Mouse (Mus musculus) forebrain, embryonic 16.5 days (tissue): Measurements from ENCODE around the gene Pom121. TPM values are rescaled to one million over a fixed set of nuclear protein-coding genes. Genes with fewer than 3 reads are reported as not detected.

Experiments used
- ATAC-seq: fragments of 200-750 bp; cut with Nextera tagmentation; 2 replicates; pipeline ENCODE4 v1.8.0; 2017; ENCODE audit warnings: mild to moderate bottlenecking, moderate library complexity
- H3K27ac ChIP-seq: fragments of 300-500 bp; sonication (generic); 2 replicates; pipeline ENCODE4 v1.5.1; 2014; ENCODE audit warnings: low read length, control low read depth
- H3K27me3 ChIP-seq: fragments of 300-500 bp; sonication (generic); replicated peaks from 2 replicates; pipeline ENCODE4 v1.6.1; 2014; ENCODE audit warnings: low read length; ENCODE audit not compliant: control insufficient read depth, insufficient read depth
- H3K36me3 ChIP-seq: fragments of 300-500 bp; sonication (generic); 2 replicates; pipeline ENCODE4 v1.6.1; 2014; ENCODE audit not compliant: control insufficient read depth, insufficient read depth
- H3K4me1 ChIP-seq: fragments of 300-500 bp; sonication (generic); replicated peaks from 2 replicates; pipeline ENCODE4 v1.6.1; 2014; ENCODE audit warnings: low read length; ENCODE audit not compliant: control insufficient read depth, insufficient read depth
- H3K4me2 ChIP-seq: fragments of 300-500 bp; sonication (generic); 2 replicates; pipeline ENCODE4 v1.6.1; 2014; ENCODE audit warnings: mild to moderate bottlenecking, low read length, control low read depth
- H3K4me3 ChIP-seq: fragments of 300-500 bp; sonication (generic); replicated peaks from 2 replicates; pipeline ENCODE4 v1.5.1; 2014; ENCODE audit warnings: mild to moderate bottlenecking, low read length, control low read depth
- H3K9ac ChIP-seq: fragments of 300-500 bp; sonication (generic); replicated peaks from 2 replicates; pipeline ENCODE4 v1.6.1; 2014; ENCODE audit warnings: low read depth, low read length, control low read depth
- H3K9me3 ChIP-seq: fragments of 300-500 bp; sonication (generic); 2 replicates; pipeline ENCODE4 v1.6.1; 2016; ENCODE audit warnings: low read length; ENCODE audit not compliant: control insufficient read depth
- WGBS: fragments of 180-500 bp; shearing (Covaris S2); extraction: QIAGEN DNeasy Blood & Tissue Kit; methylation state at CpG from one replicate; pipeline ENCODE4 v1.1.7; 2014; 5-methylcytosine and 5-hydroxymethylcytosine counted together
- polyA plus RNA-seq: library from polyadenylated mRNA; unstranded; fragments of >200 nt; fragmentation: Nextera tagmentation; extraction: Ambion mirVana; gene quantifications from 2 replicates; pipeline ENCODE4 v1.2.1, GENCODE M21; 2015

The Pom121 gene
- polyA plus RNA-seq, 1 experiment from 2014 or later: 11.4 TPM

DNA sequence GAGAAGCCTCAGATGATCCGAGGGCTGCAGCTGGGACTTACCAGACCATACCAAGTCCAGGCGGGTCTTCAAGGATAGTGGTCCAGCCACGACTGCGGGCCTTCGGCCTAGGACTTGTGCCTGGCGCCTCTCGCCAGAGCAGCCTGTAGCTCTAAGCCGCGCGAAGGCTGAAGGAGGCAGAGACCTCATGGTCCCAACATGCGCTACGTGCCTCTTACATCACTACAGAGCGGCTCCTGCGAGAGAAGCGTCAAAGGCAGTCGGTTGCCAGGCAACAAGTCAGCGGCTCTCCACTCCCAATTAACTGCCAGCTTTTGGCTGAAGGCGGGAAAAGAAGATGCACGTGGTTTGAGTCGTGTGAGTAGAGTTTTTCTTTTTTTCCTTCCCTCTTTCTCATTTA lies 10.3 kb upstream of the Pom121 start:
- Histone ChIP-seq H3K27ac (no peak overlapping the region), H3K9ac (0 out of 2 replicates have a peak overlapping the region, but pooled peaks have one; percentile 29), H3K4me3 (0 out of 2 replicates have a peak overlapping the region, but pooled peaks have one; percentile 15), H3K36me3 (no peaks in the 10 kb centered on the region), H3K27me3 (no peaks in the 10 kb centered on the region), H3K9me3 (no peaks in the 10 kb centered on the region), H3K4me2 (peak overlapping the region; percentile 35), H3K4me1 (peaks cover 3% of the 10 kb centered on the region; the same call in 1 of the 2 replicates)
- peak; percentile 88 for ATAC-seq
- 29% methylated on average over 20 of the region's 20 CpGs for WGBS

GRCm38 (mm10) chr5:135400244-135400643 lies 5.9 kb upstream of the Pom121 start:
- no peaks in the 10 kb centered on the region for H3K36me3 ChIP-seq
- no peak overlapping the region for H3K9ac ChIP-seq
- peaks cover 3% of the 10 kb centered on the region; the same call in 1 of the 2 replicates for H3K4me1 ChIP-seq
- H3K4me2 ChIP-seq: no peak overlapping the region
- 8% methylated on average over 2 of the region's 2 CpGs for WGBS
- H3K9me3 ChIP-seq: no peaks in the 10 kb centered on the region
- H3K27me3 ChIP-seq: no peaks in the 10 kb centered on the region; the same call in 1 of the 2 replicates
- no peak overlapping the region for H3K4me3 ChIP-seq
- ATAC-seq: peak; percentile 63; the same call in 1 of the 2 replicates
- no peak overlapping the region for H3K27ac ChIP-seq

DNA sequence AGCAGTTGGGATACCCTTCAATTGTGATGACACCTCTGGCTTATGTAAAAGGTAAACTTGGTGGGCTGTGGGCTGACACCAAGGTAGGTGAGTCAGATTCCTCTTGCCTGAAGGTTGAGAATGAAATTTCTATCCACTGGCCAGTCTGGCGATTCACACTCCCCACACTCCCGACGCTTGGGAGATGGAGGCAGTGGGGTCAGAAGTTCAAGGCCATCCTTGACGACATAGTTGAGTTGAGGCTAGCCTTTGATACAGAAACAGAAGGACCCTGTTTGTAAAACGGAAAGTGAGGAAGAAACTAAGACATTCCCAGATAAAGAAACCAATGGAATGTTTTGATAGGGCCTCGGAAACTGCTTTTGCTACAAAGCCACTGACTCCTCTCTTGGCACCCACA lies 5.0 kb upstream of the Pom121 start:
- 77% methylated on average over 6 of the region's 6 CpGs for WGBS
- H3K4me2 ChIP-seq: no peak overlapping the region

DNA sequence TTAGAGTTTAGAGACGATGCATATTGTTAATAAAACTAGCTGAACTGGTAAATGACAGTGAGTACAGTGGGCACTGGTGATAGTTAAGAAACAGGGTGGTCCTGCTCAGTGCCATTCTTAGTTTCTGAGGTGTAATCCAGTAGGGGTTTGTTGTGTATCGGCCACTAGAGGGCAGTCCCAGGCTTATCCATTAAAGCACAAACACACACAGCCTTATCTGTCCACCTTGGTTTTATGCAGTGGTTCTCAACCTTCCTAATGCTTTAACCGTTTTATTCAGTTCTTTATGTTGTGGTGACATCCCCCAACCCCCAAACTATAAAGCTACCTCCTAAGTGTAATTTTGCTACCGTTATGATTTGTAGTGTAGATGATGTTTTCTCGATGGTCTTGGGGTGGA lies 1.5 kb upstream of the Pom121 start:
- Histone ChIP-seq H3K4me1 (peaks cover 15% of the 10 kb centered on the region), H3K27me3 (no peaks in the 10 kb centered on the region; the same call in 1 of the 2 replicates), H3K27ac (no peak overlapping the region), H3K9me3 (no peaks in the 10 kb centered on the region), H3K9ac (no peak overlapping the region), H3K36me3 (peaks cover 10% of the 10 kb centered on the region), H3K4me3 (no peak overlapping the region), H3K4me2 (no peak overlapping the region)
- 54% methylated on average over 5 of the region's 5 CpGs for WGBS
- no peak for ATAC-seq

More for the DNA sequence above, 5.0 kb upstream of the Pom121 start:
- Histone ChIP-seq H3K36me3 (no peaks in the 10 kb centered on the region), H3K9me3 (no peaks in the 10 kb centered on the region), H3K27me3 (no peaks in the 10 kb centered on the region; the same call in 1 of the 2 replicates), H3K4me1 (peaks cover 5% of the 10 kb centered on the region), H3K9ac (no peak overlapping the region), H3K4me3 (no peak overlapping the region), H3K27ac (no peak overlapping the region)
- no peak for ATAC-seq

DNA sequence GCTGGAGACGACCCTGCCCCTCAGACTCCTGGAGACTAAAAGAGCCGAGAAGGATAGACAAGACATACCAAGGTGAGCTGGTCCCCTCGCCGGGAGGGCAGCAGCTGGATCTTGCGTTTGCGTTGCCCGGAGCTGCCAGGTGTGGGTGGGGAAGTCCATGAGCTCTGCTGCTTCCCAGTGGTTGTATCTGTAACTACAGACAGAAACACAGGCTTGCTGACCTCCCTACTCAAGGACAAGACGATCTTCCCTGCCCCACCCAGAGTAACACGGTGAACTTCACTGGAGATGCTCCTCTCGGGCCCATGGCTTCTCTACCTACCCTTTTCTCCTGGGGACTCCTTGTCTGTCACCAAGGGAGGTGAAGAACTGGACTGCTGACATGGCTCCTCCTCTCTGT lies 10.6 kb downstream of the Pom121 start:
- Histone ChIP-seq H3K27me3 (no peaks in the 10 kb centered on the region), H3K4me1 (no peaks in the 10 kb centered on the region), H3K9ac (no peak overlapping the region), H3K27ac (no peak overlapping the region), H3K36me3 (peaks cover 49% of the 10 kb centered on the region), H3K4me3 (no peak overlapping the region), H3K4me2 (no peak overlapping the region), H3K9me3 (no peaks in the 10 kb centered on the region)
- no peak for ATAC-seq
- WGBS: 86% methylated on average over 10 of the region's 10 CpGs

- Histone ChIP-seq H3K9ac (no peak overlapping the region), H3K27ac (no peak overlapping the region), H3K36me3 (peaks cover 55% of the 10 kb centered on the region), H3K27me3 (no peaks in the 10 kb centered on the region), H3K4me1 (no peaks in the 10 kb centered on the region), H3K9me3 (no peaks in the 10 kb centered on the region), H3K4me2 (no peak overlapping the region), H3K4me3 (no peak overlapping the region)
- ATAC-seq: no peak
- WGBS: 91% methylated on average over 7 of the region's 7 CpGs
Observed at GRCm38 (mm10) chr5:135382746-135383145, 11.6 kb downstream of the Pom121 start.

GRCm38 (mm10) chr5:135381356-135381925 lies 12.9 kb downstream of the Pom121 start:
- Histone ChIP-seq H3K27ac (no peak overlapping the region), H3K36me3 (peaks cover 49% of the 10 kb centered on the region), H3K4me2 (no peak overlapping the region), H3K27me3 (no peaks in the 10 kb centered on the region), H3K9ac (no peak overlapping the region), H3K9me3 (no peaks in the 10 kb centered on the region), H3K4me1 (no peaks in the 10 kb centered on the region), H3K4me3 (no peak overlapping the region)
- no peak for ATAC-seq
- 93% methylated on average over 10 of the region's 10 CpGs for WGBS

DNA sequence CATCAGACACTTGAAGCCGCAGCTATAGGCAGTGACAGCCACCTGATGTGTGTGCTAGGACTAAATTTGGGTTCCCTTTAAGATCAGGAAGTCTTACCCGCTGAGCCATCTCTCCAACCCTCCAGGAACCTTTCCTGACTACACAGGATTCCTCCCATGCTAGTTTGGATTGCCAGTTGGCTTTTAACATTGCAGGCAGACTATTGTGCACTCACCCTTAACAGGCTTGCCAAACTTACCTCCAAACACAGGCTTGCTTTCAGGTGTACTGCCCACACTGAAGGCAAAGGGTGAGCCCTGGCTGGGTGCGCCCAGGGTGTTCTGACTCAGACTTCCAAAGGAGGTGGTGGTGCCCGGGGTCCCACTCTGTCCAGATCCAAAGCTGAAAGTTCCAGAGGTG lies 13.7 kb downstream of the Pom121 start:
- no peak for ATAC-seq
- Histone ChIP-seq H3K36me3 (peaks cover 46% of the 10 kb centered on the region), H3K27ac (no peak overlapping the region), H3K9me3 (no peaks in the 10 kb centered on the region), H3K27me3 (no peaks in the 10 kb centered on the region), H3K4me3 (no peak overlapping the region), H3K4me2 (no peak overlapping the region), H3K4me1 (no peaks in the 10 kb centered on the region), H3K9ac (no peak overlapping the region)
- 93% methylated on average over 4 of the region's 4 CpGs for WGBS

GRCm38 (mm10) chr5:135376341-135376740 lies 18.0 kb downstream of the Pom121 start:
- no peak for ATAC-seq
- Histone ChIP-seq H3K4me3 (no peak overlapping the region), H3K9me3 (no peaks in the 10 kb centered on the region), H3K4me2 (no peak overlapping the region), H3K27me3 (no peaks in the 10 kb centered on the region), H3K27ac (no peak overlapping the region), H3K4me1 (no peaks in the 10 kb centered on the region), H3K36me3 (peaks cover 47% of the 10 kb centered on the region), H3K9ac (no peak overlapping the region)
- WGBS: 78% methylated on average over 2 of the region's 2 CpGs

DNA sequence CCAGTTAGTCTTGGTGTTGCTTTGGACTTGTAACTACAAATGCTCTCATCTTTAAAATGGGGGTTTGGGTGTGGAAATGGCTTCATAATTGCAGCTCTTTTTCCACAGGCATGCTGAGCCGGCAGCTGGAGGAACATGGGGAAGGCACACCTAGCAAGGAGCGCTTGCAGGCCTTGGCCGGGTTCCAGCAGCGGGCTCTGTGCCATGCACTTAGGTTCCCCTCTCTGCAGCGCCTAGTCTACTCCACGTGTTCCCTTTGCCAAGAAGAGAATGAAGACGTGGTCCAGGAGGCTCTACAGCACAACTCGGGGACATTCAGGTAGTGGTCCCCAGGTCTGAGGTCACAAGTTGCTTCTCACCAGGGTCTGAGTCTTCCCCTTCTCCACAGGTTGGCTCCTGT lies 19.2 kb downstream of the Pom121 start:
- ATAC-seq: no peak
- Histone ChIP-seq H3K9me3 (no peaks in the 10 kb centered on the region), H3K4me1 (peaks cover 9% of the 10 kb centered on the region), H3K4me3 (no peak overlapping the region), H3K4me2 (no peak overlapping the region), H3K36me3 (peaks cover 38% of the 10 kb centered on the region), H3K27me3 (no peaks in the 10 kb centered on the region), H3K9ac (no peak overlapping the region), H3K27ac (no peak overlapping the region)
- 45% methylated on average over 8 of the region's 8 CpGs for WGBS
